Mouse (Mus musculus): ENCODE measurements around the gene Cdkn3.

DNA sequence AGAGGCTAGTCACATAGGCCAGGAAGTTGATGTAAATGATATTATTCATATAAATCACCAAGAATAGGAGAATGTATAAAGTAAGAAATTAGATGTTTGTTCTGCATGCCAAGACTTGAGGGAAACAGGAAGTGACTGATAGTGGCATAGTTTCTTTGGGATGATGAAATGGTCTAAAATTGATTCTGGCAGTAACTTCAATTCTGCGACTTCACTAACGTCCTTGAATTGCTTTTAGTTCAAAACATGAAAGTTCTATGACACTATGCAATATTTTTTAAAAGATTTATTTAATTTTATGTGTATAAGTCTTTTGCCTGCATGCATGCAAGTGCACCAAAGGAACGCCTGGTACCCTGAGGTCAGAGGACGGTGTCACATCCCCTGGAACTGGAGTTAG, 42.9 kb downstream of the Cdkn3 start:
- TF ChIP-seq CTCF (IDR thresholded peaks at IDR 0.05; ENCODE audit: control insufficient read depth, insufficient read depth, insufficient replicate concordance, low read depth, low read length) (no peak), POLR2A (IDR thresholded peaks at IDR 0.05; ENCODE audit: control insufficient read depth, low read depth, low read length) (no peak)
